Mouse (Mus musculus): ENCODE measurements around the gene Egfl7. TPM values are rescaled to one million over a fixed set of nuclear protein-coding genes. Genes with fewer than 3 reads are reported as not detected.

The Egfl7 gene
- polyA plus RNA-seq, 1 experiment from 2014 or later, result 110 TPM

DNA sequence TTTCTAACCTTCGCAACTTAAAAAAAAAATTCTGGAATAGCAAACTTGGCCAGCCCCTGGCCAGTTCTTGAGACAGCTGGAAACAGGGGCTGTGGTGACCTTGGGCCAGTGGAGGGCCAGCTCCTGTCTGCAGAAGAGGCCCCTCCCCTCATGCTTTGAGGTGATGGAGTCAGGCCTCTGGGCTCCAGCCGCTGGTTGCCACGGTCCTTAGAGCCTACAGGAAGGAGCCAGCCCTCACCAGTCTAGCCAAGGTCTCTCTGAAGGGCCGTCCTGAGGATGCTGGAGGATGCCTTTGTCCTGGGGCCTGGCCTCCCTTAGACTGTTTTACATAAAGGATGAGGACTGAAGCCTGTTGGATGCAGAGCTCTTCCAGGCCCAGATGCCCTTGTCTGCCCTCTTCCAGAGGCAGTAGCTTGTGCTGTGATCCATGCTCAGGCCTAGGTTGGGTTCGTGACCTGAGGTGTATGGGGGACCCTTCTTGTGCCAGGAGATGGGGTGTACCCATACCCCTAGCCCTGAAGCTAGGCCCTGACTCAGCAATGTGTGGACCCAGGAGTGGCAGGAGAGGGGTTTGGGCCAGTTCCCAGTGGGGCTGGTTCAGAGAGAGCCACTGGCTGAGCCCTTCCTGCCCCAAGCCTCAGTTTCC, 49.1 kb downstream of the Egfl7 start:
- Histone ChIP-seq H3K27me3 (replicated peaks; ENCODE audit: control insufficient read depth, insufficient read depth, low read length) (no peaks in the 10 kb centered on the region), H3K36me3 (ENCODE audit: control insufficient read depth, insufficient read depth, low read length) (peaks cover 12% of the 10 kb centered on the region; the same call in 1 of the 2 replicates), H3K4me2 (ENCODE audit: low read depth, low read length) (peak overlapping the region; percentile 93), H3K27ac (replicated peaks; ENCODE audit: low read depth, low read length) (peak overlapping the region; percentile 58; the same call in 1 of the 2 replicates), H3K4me3 (ENCODE audit: low read depth, low read length) (peak overlapping the region; percentile 75), H3K4me1 (ENCODE audit: control insufficient read depth, insufficient read depth, low read length) (peaks cover 13% of the 10 kb centered on the region), H3K9me3 (ENCODE audit: control insufficient read depth, low read length) (no peaks in the 10 kb centered on the region), H3K9ac (ENCODE audit: low read depth, low read length) (peak overlapping the region; percentile 94)
- no peak for DNase-seq (ENCODE audit: low spot score)
- peak; percentile 37 for ATAC-seq (ENCODE audit: low read depth)
- 21% methylated on average over 5 of the region's 5 CpGs for WGBS

DNA sequence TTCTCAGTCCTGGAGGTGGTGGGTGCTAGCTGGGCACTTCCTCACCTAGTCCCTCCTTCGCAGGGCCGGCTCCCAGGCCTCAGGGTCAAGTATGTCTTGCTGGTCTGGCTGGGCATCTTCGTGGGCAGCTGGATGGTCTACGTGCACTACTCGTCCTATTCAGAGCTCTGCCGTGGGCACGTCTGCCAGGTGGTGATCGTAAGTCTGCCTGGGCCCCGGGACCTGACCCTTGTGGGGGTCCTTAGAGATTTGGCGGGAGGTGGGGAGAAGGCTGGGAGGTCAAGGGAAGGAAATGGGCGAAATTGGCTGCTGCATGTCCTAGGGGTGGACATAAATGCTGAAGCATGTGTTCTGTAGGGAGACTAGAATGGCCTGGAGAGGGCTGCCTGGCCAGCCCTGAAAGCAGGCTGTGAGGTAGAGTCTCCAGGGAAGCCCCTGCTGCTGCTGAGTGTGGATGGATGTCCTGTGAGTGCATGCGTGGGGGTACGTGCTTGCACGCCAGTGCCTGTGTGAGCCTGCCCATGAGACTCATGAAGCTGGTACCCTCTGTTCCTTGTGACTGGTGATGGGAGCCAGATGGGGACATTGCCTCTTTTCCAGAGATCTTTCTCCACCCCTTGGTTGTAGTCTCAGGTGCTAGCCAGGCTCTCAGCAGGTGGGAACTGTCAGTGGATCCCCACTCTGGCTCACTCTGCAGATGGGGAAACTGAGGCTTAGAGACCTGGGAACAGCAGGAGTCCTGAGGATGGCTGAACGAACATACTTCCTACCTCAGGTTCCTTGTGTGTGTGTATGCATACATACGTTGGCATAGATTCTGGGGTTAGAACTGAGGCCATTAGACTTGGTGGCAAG, 53.0 kb downstream of the Egfl7 start:
- no peak overlapping the region for H3K27ac ChIP-seq (replicated peaks; ENCODE audit: low read depth, low read length)
- peaks cover 14% of the 10 kb centered on the region for H3K4me1 ChIP-seq (ENCODE audit: control insufficient read depth, insufficient read depth, low read length)
- H3K9ac ChIP-seq (ENCODE audit: low read depth, low read length), result no peak overlapping the region; the same call in 1 of the 2 replicates
- WGBS, result 82% methylated on average over 14 of the region's 16 CpGs
- no peaks in the 10 kb centered on the region for H3K27me3 ChIP-seq (replicated peaks; ENCODE audit: control insufficient read depth, insufficient read depth, low read length)
- DNase-seq (ENCODE audit: low spot score) (no peak), ATAC-seq (ENCODE audit: low read depth) (no peak)
- H3K4me3 ChIP-seq (ENCODE audit: low read depth, low read length), result no peak overlapping the region
- no peaks in the 10 kb centered on the region for H3K9me3 ChIP-seq (ENCODE audit: control insufficient read depth, low read length)
- H3K4me2 ChIP-seq (ENCODE audit: low read depth, low read length), result no peak overlapping the region
- peaks cover 50% of the 10 kb centered on the region for H3K36me3 ChIP-seq (ENCODE audit: control insufficient read depth, insufficient read depth, low read length)

DNA sequence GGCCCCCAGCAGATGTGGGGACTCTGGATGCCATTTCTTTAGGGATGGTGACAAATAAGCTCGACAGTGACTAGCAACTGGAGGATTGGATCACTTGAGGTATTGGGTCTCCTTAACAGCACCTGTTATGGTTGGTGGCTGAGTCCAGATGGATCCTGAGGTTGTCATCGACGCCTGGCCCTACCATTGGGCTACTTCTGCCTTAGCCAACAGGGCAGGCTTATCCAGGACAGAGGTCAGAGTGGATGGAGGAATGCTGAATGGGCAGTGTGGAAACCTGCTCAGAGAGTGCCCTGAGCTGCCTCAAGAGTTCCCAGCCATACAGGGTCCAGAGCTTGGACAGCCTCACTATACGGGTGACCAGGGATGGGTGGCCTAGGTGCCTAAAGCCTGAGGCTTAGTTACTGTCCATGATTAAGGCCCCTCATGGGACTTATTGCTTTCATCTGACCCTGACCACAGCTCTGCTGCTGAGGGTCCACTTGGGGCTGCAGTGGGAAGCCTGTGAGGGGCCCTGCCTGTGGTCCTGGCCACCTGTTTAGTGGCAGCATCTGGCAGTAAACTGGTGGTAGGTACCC, 54.2 kb downstream of the Egfl7 start:
- 71% methylated on average over 4 of the region's 4 CpGs for WGBS
- no peaks in the 10 kb centered on the region for H3K27me3 ChIP-seq (replicated peaks; ENCODE audit: control insufficient read depth, insufficient read depth, low read length)
- no peak overlapping the region for H3K27ac ChIP-seq (replicated peaks; ENCODE audit: low read depth, low read length)
- no peak overlapping the region for H3K4me2 ChIP-seq (ENCODE audit: low read depth, low read length)
- peaks cover 16% of the 10 kb centered on the region for H3K4me1 ChIP-seq (ENCODE audit: control insufficient read depth, insufficient read depth, low read length)
- no peak for ATAC-seq (ENCODE audit: low read depth)
- H3K36me3 ChIP-seq (ENCODE audit: control insufficient read depth, insufficient read depth, low read length), result peaks cover 61% of the 10 kb centered on the region
- DNase-seq (ENCODE audit: low spot score), result no peak
- H3K9me3 ChIP-seq (ENCODE audit: control insufficient read depth, low read length), result no peaks in the 10 kb centered on the region
- H3K4me3 ChIP-seq (ENCODE audit: low read depth, low read length), result no peak overlapping the region
- no peak overlapping the region for H3K9ac ChIP-seq (ENCODE audit: low read depth, low read length)

DNA sequence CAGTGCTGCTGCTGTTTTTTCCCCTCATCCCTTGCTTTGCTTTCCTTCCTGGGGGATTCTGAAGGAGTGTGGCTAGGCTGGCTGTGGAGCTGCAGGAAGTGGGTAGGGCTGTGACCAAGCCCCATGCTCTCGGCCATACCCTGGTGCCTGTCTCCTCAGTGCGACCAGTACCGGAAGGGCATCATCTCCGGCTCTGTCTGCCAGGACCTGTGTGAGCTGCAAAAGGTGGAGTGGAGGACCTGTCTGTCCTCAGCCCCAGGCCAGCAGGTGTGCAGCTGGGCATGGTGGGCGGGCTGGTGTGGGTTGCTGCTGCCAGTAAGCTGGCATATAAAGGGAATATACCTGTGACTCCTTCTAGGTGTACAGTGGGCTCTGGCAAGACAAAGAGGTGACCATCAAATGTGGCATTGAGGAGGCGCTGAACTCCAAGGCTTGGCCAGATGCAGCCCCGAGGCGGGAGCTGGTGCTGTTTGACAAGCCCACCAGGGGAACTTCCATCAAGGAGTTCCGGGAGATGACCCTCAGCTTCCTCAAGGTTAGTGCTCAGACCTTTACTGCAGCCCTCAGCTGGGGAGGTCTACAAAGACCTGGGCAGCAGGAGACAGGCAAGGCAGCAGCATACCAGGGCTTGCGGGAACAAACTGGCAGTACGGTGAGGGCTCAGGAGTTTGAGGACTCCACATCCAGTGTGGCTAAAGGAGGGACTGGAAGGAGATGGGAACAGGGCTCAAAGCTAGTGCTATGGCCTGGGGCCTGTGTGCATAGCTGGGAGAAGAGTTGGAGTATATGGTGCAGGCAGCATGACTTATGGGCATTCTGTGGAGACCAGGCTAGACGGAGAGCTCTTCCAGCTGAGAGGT, 55.0 kb downstream of the Egfl7 start:
- Histone ChIP-seq H3K27ac (replicated peaks; ENCODE audit: low read depth, low read length) (no peak overlapping the region; the same call in 1 of the 2 replicates), H3K36me3 (ENCODE audit: control insufficient read depth, insufficient read depth, low read length) (peaks cover 61% of the 10 kb centered on the region), H3K9me3 (ENCODE audit: control insufficient read depth, low read length) (no peaks in the 10 kb centered on the region), H3K4me2 (ENCODE audit: low read depth, low read length) (no peak overlapping the region), H3K9ac (ENCODE audit: low read depth, low read length) (no peak overlapping the region), H3K27me3 (replicated peaks; ENCODE audit: control insufficient read depth, insufficient read depth, low read length) (no peaks in the 10 kb centered on the region), H3K4me1 (ENCODE audit: control insufficient read depth, insufficient read depth, low read length) (peaks cover 8% of the 10 kb centered on the region), H3K4me3 (ENCODE audit: low read depth, low read length) (no peak overlapping the region)
- WGBS, result 65% methylated on average over 12 of the region's 12 CpGs
- no peak for DNase-seq (ENCODE audit: low spot score)
- ATAC-seq (ENCODE audit: low read depth), result no peak

DNA sequence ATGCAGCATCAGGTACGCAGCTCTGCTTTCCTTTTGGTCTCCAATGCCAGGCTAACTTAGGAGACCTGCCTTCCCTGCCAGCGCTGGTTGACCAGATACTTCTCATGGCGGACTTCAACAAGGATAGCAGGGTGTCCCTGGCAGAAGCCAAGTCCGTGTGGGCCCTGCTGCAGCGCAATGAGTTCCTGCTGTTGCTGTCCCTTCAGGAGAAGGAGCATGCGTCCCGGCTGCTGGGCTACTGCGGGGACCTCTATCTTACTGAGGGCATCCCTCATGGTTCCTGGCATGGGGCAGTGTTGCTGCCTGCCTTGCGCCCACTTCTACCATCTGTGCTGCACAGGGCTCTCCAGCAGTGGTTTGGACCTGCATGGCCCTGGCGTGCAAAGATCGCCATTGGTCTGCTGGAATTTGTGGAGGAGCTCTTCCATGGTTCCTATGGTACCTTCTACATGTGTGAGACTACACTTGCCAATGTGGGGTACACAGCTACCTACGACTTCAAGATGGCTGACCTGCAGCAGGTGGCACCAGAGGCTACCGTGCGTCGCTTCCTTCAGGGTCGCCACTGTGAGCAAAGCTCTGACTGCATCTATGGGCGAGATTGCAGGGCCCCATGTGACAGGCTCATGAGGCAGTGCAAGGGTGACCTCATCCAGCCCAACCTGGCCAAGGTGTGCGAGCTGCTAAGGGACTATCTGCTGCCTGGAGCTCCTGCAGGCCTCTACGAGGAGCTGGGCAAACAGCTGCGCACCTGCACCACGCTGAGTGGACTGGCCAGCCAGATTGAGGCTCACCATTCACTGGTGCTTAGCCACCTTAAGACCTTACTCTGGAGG, 55.9 kb downstream of the Egfl7 start:
- Histone ChIP-seq H3K4me3 (ENCODE audit: low read depth, low read length) (no peak overlapping the region), H3K9ac (ENCODE audit: low read depth, low read length) (no peak overlapping the region), H3K4me1 (ENCODE audit: control insufficient read depth, insufficient read depth, low read length) (peaks cover 10% of the 10 kb centered on the region), H3K27ac (replicated peaks; ENCODE audit: low read depth, low read length) (no peak overlapping the region), H3K4me2 (ENCODE audit: low read depth, low read length) (no peak overlapping the region), H3K9me3 (ENCODE audit: control insufficient read depth, low read length) (no peaks in the 10 kb centered on the region), H3K36me3 (ENCODE audit: control insufficient read depth, insufficient read depth, low read length) (peaks cover 60% of the 10 kb centered on the region), H3K27me3 (replicated peaks; ENCODE audit: control insufficient read depth, insufficient read depth, low read length) (no peaks in the 10 kb centered on the region)
- 70% methylated on average over 20 of the region's 21 CpGs for WGBS
- ATAC-seq (ENCODE audit: low read depth) (no peak), DNase-seq (ENCODE audit: low spot score) (no peak)

DNA sequence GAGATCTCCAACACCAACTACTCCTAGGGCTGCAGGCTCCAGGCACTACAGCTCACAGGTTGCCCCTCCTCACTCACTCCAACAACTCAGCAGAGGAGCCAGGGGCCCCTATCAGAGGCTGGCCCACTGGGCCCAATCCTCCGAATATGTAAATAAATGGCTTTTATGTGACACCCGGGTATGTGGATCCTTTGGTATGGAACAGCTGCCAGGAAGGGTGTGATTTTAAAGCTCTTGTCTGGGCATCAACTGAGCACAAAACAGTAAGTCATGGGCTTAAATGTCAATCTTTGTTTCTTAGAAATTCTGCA, 56.5 kb downstream of the Egfl7 start:
- H3K36me3 ChIP-seq (ENCODE audit: control insufficient read depth, insufficient read depth, low read length), result peaks cover 56% of the 10 kb centered on the region
- no peak overlapping the region for H3K4me2 ChIP-seq (ENCODE audit: low read depth, low read length)
- no peak for ATAC-seq (ENCODE audit: low read depth)
- 58% methylated on average over 2 of the region's 2 CpGs for WGBS
- DNase-seq (ENCODE audit: low spot score), result no peak
- peaks cover 10% of the 10 kb centered on the region for H3K4me1 ChIP-seq (ENCODE audit: control insufficient read depth, insufficient read depth, low read length)
- no peak overlapping the region for H3K27ac ChIP-seq (replicated peaks; ENCODE audit: low read depth, low read length)
- H3K27me3 ChIP-seq (replicated peaks; ENCODE audit: control insufficient read depth, insufficient read depth, low read length), result no peaks in the 10 kb centered on the region
- no peak overlapping the region for H3K9ac ChIP-seq (ENCODE audit: low read depth, low read length)
- H3K9me3 ChIP-seq (ENCODE audit: control insufficient read depth, low read length), result no peaks in the 10 kb centered on the region
- H3K4me3 ChIP-seq (ENCODE audit: low read depth, low read length), result no peak overlapping the region

DNA sequence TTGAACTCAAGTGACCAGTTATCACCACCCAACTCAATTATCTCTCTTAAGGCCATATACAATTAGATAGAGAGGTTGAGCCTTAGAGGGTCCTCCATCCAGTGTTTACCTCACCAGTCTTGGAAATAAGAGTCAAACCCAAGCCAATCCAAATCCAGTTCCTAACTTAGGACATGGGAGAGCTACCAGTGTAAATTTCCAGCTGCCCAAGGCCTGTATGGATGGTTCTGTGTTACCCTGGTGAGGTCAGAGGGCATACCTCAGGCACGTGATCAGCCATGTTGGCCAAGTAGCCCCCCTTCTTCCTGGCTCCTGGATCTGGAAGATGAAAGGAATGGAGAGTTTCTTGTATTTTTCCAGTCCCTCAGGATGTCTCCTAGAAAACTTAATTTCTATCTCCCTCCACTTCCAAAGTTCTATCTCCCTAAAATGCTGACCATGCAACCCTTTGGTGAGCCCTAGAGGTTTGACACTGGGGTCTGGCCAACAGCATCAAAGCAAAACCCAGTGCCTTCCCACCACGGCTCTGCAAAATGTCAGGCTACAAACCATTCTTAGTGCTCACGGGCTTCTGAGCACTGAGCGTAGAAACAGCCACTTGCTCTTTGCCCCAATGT, 57.6 kb downstream of the Egfl7 start:
- WGBS, result 77% methylated on average over 4 of the region's 4 CpGs
- Histone ChIP-seq H3K4me1 (ENCODE audit: control insufficient read depth, insufficient read depth, low read length) (peaks cover 10% of the 10 kb centered on the region), H3K36me3 (ENCODE audit: control insufficient read depth, insufficient read depth, low read length) (peaks cover 53% of the 10 kb centered on the region), H3K9ac (ENCODE audit: low read depth, low read length) (no peak overlapping the region), H3K27me3 (replicated peaks; ENCODE audit: control insufficient read depth, insufficient read depth, low read length) (no peaks in the 10 kb centered on the region), H3K9me3 (ENCODE audit: control insufficient read depth, low read length) (no peaks in the 10 kb centered on the region), H3K27ac (replicated peaks; ENCODE audit: low read depth, low read length) (no peak overlapping the region), H3K4me2 (ENCODE audit: low read depth, low read length) (peak overlapping the region; percentile 70; the same call in 1 of the 2 replicates), H3K4me3 (ENCODE audit: low read depth, low read length) (no peak overlapping the region; the same call in 1 of the 2 replicates)
- no peak for DNase-seq (ENCODE audit: low spot score)
- ATAC-seq (ENCODE audit: low read depth), result no peak

Data from embryonic facial prominence, embryonic 14.5 days (tissue).